Comparison of ENCODE assay signal across 10 mouse cellular contexts in the genomic region with DNA sequence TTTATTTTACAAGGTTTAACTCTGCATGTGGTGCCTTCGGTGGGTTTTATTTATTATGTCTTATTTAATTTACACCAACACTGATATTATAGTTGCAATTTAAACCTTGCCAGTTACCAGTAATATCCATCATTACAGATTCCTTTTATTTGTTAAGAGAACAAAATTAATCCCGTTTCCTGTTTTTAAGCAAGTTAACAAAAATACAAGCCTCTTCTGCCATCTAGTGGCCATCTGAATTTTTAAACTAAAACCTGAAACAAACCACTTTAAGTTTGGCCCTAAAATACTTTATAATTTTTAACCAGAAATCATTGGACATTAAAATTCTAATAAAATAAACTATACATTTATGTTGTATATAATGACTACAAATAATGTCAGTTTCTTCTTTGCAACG.
DNase-seq lines count a peak whose midpoint lies in the region; ATAC-seq and TF ChIP-seq lines count a peak whose summit lies in the region.
"Had no signal": no experiment of that assay in that cellular context is flagged by ENCODE, and none has a peak within 500 bp of the region (broad histone marks: within the 10 kb centered on the region; RNA-seq: fewer than 3 reads in every experiment).

No protein-coding gene starts in this region.

- no peak overlapping the region for H3K27ac ChIP-seq in embryonic facial prominence, embryonic 11.5 days (replicated peaks; ENCODE audit: low read depth, low read length)
- H3K27ac ChIP-seq in embryonic facial prominence, embryonic 10.5 days (replicated peaks) = no peak overlapping the region
- no peak overlapping the region for H3K27ac ChIP-seq in liver, adult 2 months (replicated peaks; ENCODE audit: insufficient read depth, low read depth, low read length)
- H3K27ac ChIP-seq: embryonic facial prominence, embryonic 15.5 days had no signal

- no peaks in the 10 kb centered on the region for H3K79me2 ChIP-seq in liver, adult 2 months (ENCODE audit: control insufficient read depth, insufficient read depth, low read length)

- WGBS in embryonic facial prominence, embryonic 11.5 days = 35% methylated on average over 3 of the region's 3 CpGs
- 47% methylated on average over 3 of the region's 3 CpGs for WGBS in embryonic facial prominence, embryonic 10.5 days
- WGBS in liver, adult 2 months = 34% methylated on average over 3 of the region's 3 CpGs

- no peak overlapping the region for H3K4me2 ChIP-seq in embryonic facial prominence, embryonic 11.5 days (ENCODE audit: low read depth, low read length)
- H3K4me2 ChIP-seq: embryonic facial prominence, embryonic 15.5 days had no signal

- intact Hi-C loops in left cerebral cortex, postnatal 36 days (cut with DNase I) = loop anchor here (5.0 kb wide), 2 partner anchors 959 to 1079 kb away; no protein-coding TSS in a partner anchor

- peak; percentile 63 for DNase-seq in embryonic facial prominence, embryonic 11.5 days (ENCODE audit: low spot score)
- no peak for DNase-seq in embryonic facial prominence, embryonic 10.5 days (ENCODE audit: low spot score)
- peak; percentile 43 for DNase-seq in liver, adult 2 months (ENCODE audit: extremely low read depth, low read depth, low spot score)
- DNase-seq in liver = no peak
- peak; percentile 7 for DNase-seq in c-Kit-positive CD71-positive TER-119-negative erythroid progenitor cells, embryonic 14.5 days (ENCODE audit: low read depth)
- DNase-seq in mesoderm, embryonic 11.5 days (ENCODE audit: low read depth, low spot score) = peak; percentile 37
- no peak for DNase-seq in spleen, postnatal 14 days (ENCODE audit: low spot score in 2 of 2)
- no peak for DNase-seq in left cerebral cortex, postnatal 36 days (ENCODE audit: low spot score in 2 of 2)
- DNase-seq: right cerebral cortex, postnatal 14 days had no signal

- no peaks in the 10 kb centered on the region for H3K4me1 ChIP-seq in embryonic facial prominence, embryonic 11.5 days (ENCODE audit: control insufficient read depth, insufficient read depth, low read length)
- no peaks in the 10 kb centered on the region for H3K4me1 ChIP-seq in embryonic facial prominence, embryonic 10.5 days
- no peaks in the 10 kb centered on the region; the same call in 1 of the 2 replicates for H3K4me1 ChIP-seq in liver, adult 2 months (ENCODE audit: control insufficient read depth, insufficient read depth, low read length)
- H3K4me1 ChIP-seq: embryonic facial prominence, embryonic 15.5 days had no signal

- no peak for ATAC-seq in embryonic facial prominence, embryonic 11.5 days (replicated peaks; ENCODE audit: insufficient number of reproducible peaks, low FRiP score, low TSS enrichment, low read depth)

- no peak overlapping the region for H3K4me3 ChIP-seq in embryonic facial prominence, embryonic 11.5 days (ENCODE audit: low read depth, low read length)
- H3K4me3 ChIP-seq in embryonic facial prominence, embryonic 10.5 days = no peak overlapping the region
- no peak overlapping the region for H3K4me3 ChIP-seq in liver, adult 2 months (ENCODE audit: insufficient read depth, low read depth, low read length)
- H3K4me3 ChIP-seq: embryonic facial prominence, embryonic 15.5 days had no signal

- peak; percentile 39; the same call in 1 of the 2 replicates for TF ChIP-seq CTCF in liver, adult 2 months (IDR thresholded peaks at IDR 0.05; ENCODE audit: low read depth, low read length)

- TF ChIP-seq POLR2A in liver, adult 2 months (IDR thresholded peaks at IDR 0.05; ENCODE audit: extremely low read depth, insufficient read depth, low read length) = no peak

- H3K36me3 ChIP-seq in embryonic facial prominence, embryonic 11.5 days (replicated peaks; ENCODE audit: control insufficient read depth, insufficient read depth, low read depth, low read length) = no peaks in the 10 kb centered on the region
- H3K36me3 ChIP-seq in embryonic facial prominence, embryonic 10.5 days (replicated peaks) = no peaks in the 10 kb centered on the region
- H3K36me3 ChIP-seq in liver, adult 2 months (ENCODE audit: control insufficient read depth, insufficient read depth, low read length) = no peaks in the 10 kb centered on the region
- H3K36me3 ChIP-seq: embryonic facial prominence, embryonic 15.5 days had no signal

- H3K27me3 ChIP-seq in embryonic facial prominence, embryonic 11.5 days (ENCODE audit: control insufficient read depth, insufficient read depth, low read length) = no peaks in the 10 kb centered on the region
- no peaks in the 10 kb centered on the region for H3K27me3 ChIP-seq in embryonic facial prominence, embryonic 10.5 days (replicated peaks; ENCODE audit: low read depth, poor library complexity, severe bottlenecking)
- no peaks in the 10 kb centered on the region for H3K27me3 ChIP-seq in liver, adult 2 months (ENCODE audit: control insufficient read depth, insufficient read depth, low read length)
- H3K27me3 ChIP-seq: embryonic facial prominence, embryonic 15.5 days had no signal

- no peak overlapping the region for H3K9ac ChIP-seq in embryonic facial prominence, embryonic 11.5 days (replicated peaks; ENCODE audit: low read length)
- H3K9ac ChIP-seq in liver, adult 2 months (ENCODE audit: low read depth, low read length) = no peak overlapping the region
- H3K9ac ChIP-seq: embryonic facial prominence, embryonic 15.5 days had no signal

- no peaks in the 10 kb centered on the region for H3K9me3 ChIP-seq in embryonic facial prominence, embryonic 11.5 days (replicated peaks; ENCODE audit: control insufficient read depth, low read length)
- H3K9me3 ChIP-seq in embryonic facial prominence, embryonic 10.5 days = no peaks in the 10 kb centered on the region
- H3K9me3 ChIP-seq: embryonic facial prominence, embryonic 15.5 days had no signal

Comparison
In these comparisons a context has a peak if more than half of its experiments do, and no peak if none do; other contexts are left out.
1. DNase-seq: peak in embryonic facial prominence, embryonic 11.5 days (single experiment), liver, adult 2 months (single experiment), c-Kit-positive CD71-positive TER-119-negative erythroid progenitor cells, embryonic 14.5 days (single experiment) and mesoderm, embryonic 11.5 days (single experiment); none in embryonic facial prominence, embryonic 10.5 days (single experiment), liver (single experiment), spleen, postnatal 14 days (0 of 2) and left cerebral cortex, postnatal 36 days (0 of 2).